Mouse (Mus musculus): ENCODE data around the gene Gpm6b.

The Gpm6b gene

GRCm38 (mm10) chrX:166238831-166239460 lies at the start of gene Gpm6b:
Gpm6b (plus strand) TSS chrX:166238911.
- DNase-seq: peak; percentile 23 to 56

DNA sequence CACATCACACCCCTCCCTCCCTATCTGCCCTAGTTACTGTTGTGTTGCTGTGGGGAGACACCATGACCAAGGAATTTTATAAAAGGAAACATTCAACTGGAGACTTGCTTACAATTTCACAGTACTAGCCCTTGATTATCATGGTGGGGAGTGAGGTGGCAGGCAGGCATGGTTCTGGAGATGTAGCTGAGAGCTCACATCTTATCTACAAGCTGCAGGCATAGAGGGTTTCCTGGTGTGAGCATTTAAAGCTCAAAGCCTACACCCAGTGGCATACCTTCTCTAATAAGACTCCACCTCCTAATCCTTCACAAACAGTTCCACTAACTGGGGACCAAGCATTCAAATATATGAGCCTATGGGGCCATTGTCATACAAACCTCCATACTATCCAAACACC lies 42.4 kb upstream of the Gpm6b start:
- DNase-seq: no peak

DNA sequence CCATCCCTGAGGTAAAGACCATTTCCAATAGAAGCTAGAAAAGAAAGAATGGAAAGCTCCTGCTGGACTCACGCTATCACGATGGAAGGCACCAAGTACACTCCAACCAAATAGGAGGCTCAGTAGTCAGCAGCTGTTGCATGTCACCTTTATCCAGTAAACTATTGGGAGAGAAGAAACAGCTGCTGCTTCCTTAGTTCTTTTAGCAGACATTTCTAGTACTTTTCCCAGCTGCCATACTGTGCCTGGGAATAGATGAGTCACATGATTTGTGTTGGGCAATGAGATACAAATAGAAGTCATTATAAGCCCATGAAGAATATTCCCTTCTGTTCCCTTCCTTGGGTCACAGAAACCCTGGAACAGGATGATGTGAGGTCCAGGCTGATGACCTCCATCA lies 40.4 kb upstream of the Gpm6b start:
- peak in 1 of 2 experiments; percentile 5 for DNase-seq

DNA sequence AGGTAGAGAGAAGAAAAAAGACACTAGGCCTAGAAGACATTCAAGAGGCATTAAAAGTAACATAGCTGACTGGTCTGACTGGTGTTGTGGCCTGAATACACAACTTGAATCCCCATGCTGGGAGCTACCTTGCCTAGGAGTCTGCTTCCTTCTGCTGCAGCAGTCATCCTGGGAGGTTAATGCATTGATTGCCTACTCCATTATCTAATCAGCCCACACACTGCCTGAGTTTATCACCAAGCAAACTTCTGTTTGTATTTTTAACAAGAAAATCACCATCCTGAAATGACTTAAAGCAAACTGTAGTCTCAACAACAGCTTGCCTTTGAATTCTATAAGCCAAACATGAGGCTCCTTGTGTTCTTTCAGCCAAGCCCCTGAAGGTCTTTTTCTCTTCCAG lies 38.9 kb upstream of the Gpm6b start:
- DNase-seq: no peak

DNA sequence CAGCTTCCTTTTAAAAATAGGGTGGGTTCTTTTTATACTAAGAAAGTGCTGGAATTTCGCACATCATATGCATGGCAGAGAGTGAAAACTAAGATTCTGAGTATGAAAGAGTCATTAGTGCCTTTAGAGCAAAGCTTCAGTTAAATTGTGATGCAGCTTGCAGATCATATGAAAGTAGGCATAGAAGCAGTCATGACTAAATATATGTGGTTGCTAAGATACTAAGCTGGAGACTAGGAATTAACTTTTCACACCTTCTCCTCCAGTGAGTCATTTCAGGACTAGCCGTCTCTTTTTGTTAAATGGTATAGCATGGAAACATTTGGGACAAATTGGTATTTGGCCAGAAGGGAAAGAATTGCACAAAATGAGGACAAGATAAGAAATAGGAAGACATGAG lies 24.1 kb upstream of the Gpm6b start:
- no peak for DNase-seq

DNA sequence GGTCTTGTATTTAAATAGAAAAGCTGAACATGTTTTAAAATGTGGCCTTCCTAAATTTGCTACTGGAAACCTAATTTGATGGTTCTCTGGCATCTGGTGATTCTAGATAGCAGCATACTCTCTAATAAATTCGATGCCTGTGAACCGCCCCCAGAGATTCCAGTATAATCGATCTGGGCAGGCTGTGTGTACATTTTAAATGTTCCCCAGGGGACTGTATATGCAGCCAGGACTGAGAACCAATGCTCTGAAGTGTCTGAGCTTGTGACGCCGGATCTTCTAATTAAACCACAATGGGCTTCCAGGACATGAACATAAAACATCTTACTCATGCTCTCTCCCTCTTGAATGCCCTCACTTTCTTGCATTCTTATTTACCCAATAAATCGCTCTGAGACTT lies 22.5 kb upstream of the Gpm6b start:
- no peak for DNase-seq

- no peak for DNase-seq
Measured at GRCm38 (mm10) chrX:166216720-166217119, 22.0 kb upstream of the Gpm6b start.

DNA sequence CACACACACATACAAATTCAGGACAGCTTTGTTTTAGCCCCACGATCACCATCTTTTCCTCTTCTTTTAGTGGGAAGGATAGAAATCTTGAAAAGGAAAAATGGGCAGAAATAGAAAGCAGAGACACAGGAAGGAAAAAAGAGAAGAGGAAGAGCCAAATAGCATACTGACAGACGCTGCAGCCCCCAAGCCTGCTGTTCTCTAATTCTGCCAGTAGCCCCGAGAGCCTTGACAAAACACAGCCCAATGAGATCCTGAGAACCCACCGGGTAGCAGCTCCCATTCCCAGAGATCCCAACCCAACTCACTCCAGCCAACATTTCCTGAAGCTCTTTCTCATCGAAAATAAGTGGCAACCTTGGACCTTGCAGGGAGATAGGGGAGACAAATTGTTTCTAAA lies 19.4 kb upstream of the Gpm6b start:
- DNase-seq: no peak

DNA sequence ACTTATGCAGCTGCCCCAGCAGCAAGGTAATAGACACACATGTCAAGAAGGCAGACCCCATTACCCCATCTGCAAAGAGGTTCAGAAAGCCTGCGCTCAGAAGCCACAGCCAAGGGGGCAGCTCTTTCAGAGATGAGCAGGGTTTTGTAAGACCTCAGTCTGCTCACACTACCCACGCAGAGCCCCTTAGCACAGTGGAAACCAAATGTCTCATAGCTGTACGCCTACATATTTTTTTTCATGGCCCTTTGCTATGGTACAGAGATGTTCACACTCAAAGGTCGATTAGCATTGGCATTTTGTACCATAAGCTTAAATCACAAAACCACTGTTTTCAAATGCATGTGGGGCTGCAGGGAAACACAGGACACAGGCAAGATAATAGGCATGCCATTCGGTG lies 11.9 kb upstream of the Gpm6b start:
- no peak for DNase-seq

- DNase-seq: no peak
Measured at GRCm38 (mm10) chrX:166229750-166230149, 9.0 kb upstream of the Gpm6b start.

- no peak for DNase-seq
Measured at GRCm38 (mm10) chrX:166230515-166231267, 8.0 kb upstream of the Gpm6b start.

DNA sequence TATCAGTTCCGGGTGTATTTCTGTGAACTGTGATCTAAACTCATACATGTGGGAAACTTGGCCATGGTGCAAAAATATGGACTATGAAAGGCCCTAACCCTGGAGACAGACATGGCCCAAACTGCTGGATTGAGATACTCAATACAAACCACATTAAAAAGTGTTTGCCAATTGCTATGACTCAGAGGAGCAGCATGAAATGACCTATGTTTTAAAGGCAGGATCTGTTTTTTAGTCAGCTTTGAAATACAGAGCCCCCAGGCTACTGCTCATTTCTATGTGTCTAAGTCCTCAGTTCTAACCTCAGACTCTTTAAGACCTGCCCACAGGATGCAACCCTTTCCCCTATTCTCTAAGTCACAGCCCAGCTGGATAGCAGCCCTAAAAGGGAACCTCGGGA lies 2.6 kb upstream of the Gpm6b start:
- no peak for DNase-seq

- no peak for DNase-seq
Measured at GRCm38 (mm10) chrX:166239520-166239919, 809 bp downstream of the Gpm6b start.

GRCm38 (mm10) chrX:166240751-166241150 lies 2.0 kb downstream of the Gpm6b start:
- DNase-seq: no peak

GRCm38 (mm10) chrX:166243261-166243885 lies 4.7 kb downstream of the Gpm6b start:
- no peak for DNase-seq

DNA sequence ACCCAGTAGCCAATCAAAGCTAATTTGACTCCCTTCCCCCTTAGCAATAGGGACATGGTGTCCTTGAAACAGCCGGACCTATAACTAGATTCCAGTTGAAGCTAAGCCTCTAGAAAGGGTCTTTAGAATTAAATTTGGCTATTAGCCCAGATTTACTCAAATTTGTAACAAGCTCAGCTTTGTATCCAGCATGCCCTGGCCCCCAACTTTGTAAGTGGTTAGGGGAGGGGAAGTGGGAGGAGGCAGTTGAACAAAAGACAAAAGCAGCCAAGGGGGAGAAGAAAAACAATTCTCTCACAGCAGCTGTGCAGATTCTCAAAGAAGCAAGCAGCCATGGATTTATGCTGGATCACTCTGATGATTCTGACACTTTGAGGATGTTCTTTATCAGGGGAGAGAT lies 32.8 kb downstream of the Gpm6b start:
- DNase-seq: no peak

GRCm38 (mm10) chrX:166272646-166273045 lies 33.9 kb downstream of the Gpm6b start:
- DNase-seq: no peak

DNA sequence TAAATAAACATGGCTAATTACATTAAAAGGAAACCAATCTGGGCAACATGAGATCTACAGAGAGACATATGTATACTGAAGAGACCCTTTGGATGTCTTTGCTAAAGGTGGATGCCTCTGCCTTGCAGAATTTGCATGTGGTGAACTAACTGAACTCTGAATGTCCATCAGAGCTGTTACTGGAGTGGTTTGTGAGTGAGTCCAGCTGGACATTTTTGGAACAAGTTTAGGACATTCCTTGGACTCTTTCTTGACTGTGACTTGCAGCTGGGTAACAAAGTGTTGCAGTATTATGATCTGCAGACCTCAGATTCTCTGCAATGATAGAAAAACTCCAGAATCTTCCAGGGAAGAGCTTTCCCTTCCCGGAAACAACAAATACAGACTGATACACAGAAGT lies 41.1 kb downstream of the Gpm6b start:
- DNase-seq: peak in 1 of 2 experiments; percentile 11

DNA sequence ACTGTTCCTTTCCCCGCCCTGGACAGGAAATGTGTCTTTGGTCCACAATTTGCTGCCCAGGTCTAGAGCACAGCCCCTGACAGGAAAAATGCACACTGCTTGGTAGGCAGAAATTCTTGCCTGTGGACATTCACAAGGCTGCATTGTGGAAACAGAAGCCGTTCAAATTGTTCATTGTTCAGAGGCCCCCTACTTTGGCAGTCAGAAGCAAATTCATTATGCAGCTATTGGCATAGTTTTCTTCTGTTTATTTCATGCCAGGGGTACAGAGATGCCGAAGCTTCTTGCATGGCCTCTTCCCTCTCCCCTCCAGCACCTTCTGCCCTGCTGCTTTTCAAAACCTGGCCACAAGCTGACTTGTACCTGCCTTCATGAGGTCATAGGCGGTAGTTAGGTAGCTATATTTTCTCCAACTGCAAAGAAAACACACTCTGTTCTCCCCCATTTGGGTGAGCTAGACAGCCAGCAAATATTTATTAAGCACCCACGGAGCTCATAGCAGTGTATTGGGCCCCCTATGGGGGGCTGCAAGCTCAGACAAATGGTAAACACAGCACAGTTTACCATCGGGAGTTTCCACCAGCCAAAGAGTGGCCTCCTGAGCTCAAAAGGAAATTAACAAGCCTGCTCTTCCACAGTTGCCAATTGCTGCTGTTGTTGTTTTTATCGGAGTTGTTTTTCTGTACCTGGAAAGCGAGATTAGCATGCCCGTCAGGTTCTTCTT lies 48.2 kb downstream of the Gpm6b start:
- DNase-seq: no peak

- no peak for DNase-seq
Measured at GRCm38 (mm10) chrX:166291266-166291665, 52.6 kb downstream of the Gpm6b start.

GRCm38 (mm10) chrX:166293465-166293864 lies 54.8 kb downstream of the Gpm6b start:
- DNase-seq: no peak

GRCm38 (mm10) chrX:166302791-166303190 lies 64.1 kb downstream of the Gpm6b start:
- peak in 1 of 2 experiments; percentile 57 for DNase-seq

- no peak for DNase-seq
Measured at GRCm38 (mm10) chrX:166304355-166304754, 65.6 kb downstream of the Gpm6b start.

Data from kidney, postnatal 36 days (tissue).